Mouse (Mus musculus): ENCODE measurements around the gene St8sia6.

St8sia6 gene

DNA sequence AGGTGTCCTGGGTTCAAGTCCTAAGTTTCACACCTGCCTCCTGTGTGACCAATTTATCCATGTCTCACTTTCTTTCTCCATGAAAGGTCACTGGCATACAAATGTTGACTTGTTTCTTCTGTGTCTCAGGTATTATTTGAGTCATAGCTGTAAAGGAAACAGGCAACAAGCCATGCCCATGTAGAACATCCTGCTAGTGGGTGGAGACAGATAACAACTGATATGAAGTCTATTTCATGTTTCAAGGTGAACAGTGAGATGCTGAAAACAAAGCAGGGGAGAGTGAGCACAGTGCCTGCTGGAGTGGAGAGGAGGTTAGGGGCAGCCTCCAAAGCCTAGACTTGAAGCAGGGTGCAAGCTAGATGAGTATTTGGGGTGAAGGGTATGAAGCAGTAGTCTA lies 33.5 kb downstream of the St8sia6 start:
- no peak for DNase-seq (ENCODE audit: low read depth, low spot score)

DNA sequence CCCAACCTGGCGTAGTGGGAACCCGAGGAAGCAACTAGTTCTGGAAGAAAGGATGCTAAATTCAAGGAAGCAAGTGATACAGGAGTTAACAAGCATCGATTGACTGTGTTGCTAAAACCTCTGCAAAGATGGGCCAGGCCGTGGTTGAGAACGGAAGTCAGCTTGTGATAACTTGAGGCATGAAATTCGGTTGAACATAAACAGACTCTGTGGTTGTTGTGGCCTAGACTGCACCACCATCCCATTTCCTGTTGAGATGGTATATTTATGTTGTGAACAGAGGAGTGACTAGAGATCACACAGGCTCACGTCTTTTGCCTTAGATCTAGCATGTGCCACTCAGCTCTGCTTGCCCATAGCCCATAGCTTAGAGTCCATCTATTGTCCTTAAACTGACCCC lies 36.5 kb downstream of the St8sia6 start:
- DNase-seq (ENCODE audit: low read depth, low spot score), result no peak

DNA sequence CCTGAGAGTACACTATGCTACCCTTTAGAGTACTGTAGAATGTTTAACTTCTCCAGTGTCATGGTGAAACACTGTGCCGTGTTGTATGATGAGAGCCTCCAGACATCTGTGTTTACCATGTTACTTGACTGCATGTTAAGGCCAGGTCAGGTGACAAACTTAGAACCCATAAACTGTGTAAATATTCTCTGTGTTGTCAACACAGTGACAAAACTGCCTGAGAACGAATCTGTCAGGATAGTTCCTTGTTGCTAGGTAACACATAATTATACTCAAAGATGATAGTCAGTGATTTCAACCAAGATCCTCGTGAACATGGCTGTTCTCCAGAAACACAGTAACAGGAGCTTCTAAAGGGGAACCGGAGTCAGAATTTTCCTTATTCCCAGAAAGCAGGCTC lies 38.1 kb downstream of the St8sia6 start:
- no peak for DNase-seq (ENCODE audit: low read depth, low spot score)

DNA sequence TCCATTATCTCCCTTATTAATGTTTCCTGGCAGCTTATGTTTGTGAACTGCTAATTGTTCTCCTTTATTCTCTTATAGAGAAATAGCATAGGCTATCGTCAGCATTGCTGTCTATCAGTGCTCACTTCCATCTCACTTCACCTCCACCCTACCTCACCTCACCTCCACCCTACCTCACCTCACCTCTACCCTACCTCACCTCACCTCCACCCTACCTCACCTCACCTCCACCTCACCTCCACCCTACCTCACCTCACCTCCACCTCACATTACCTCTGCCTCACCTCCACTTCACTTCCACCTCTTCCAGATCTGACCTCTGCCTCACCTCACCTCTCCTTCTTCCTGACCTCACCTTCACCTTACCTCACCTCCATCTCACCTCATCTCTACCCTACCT lies 42.2 kb downstream of the St8sia6 start:
- no peak for DNase-seq (ENCODE audit: low read depth, low spot score)

DNA sequence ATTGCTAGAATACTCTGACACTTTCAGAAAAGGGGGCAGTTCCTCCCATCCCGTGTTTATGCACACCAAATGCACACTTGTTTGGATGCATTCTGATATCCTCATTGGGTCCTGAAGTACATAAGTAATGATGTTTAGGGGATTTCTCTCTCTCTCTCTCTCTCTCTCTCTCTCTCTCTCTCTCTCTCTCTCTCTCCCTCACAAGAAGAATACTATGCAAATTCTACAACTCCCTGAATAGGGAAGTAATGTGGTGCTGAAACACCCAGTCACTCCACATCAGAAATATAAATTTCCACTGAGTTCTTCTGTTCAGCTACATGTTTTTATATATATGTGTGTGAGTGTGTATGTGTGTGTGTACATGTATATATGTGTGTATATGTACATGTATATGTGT lies 43.1 kb downstream of the St8sia6 start:
- DNase-seq (ENCODE audit: low read depth, low spot score), result no peak

DNA sequence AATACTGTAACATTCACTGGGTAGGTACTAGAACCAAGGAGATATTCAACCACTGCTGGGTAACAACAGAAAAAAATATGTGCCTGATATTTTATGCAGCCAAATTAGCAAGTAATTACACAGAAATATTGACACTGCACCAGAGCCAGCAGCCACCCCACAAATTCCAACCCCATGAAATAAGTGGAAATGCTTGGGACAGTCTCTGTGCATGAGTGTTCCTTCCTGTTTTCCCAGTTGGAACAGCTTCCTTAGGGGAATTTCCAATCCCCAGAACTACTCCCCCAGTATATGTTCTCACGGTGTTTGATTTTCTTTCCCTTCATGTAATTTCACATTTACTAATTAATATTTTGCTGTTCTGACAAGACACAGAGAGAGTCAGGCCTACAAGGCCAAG lies 43.8 kb downstream of the St8sia6 start:
- DNase-seq (ENCODE audit: low read depth, low spot score), result no peak

DNA sequence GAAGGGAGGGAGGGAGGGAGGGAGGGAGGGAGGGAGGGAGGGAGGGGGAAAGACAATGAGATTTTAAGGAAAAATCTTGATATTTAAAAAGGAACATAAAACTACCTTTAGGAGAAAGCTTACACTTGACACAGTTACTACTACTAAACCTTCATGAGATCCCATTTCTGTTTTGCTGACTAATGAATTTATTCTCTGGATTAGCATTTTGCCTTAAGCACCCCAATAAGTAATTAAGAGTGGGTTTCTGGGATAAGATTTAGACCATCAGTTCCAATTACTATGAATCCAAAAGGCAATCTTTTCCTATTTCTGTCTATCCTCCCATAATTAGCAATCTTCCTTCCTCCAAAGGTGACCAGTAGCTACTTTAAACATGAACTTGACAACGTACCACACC lies 44.7 kb downstream of the St8sia6 start:
- no peak for DNase-seq (ENCODE audit: low read depth, low spot score)

DNA sequence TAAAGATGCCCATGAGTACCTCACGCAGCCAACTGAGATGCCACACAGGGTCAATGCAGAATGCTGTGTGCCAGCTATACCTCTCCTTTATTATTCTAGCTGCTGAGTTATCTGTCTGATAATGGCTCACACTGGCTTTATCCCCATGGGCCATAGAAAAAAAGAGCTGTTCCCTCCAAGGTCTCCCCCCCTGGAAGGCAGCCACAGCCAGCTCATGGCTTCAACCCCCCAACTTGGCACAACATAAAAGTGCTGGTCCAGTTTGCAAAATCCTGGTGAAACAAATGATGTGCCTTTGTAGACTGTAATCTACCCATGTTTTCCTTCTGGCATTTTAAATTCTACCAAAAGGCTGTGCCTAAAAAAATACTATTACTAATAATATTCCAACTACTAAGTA lies 46.3 kb downstream of the St8sia6 start:
- DNase-seq (ENCODE audit: low read depth, low spot score), result no peak

DNA sequence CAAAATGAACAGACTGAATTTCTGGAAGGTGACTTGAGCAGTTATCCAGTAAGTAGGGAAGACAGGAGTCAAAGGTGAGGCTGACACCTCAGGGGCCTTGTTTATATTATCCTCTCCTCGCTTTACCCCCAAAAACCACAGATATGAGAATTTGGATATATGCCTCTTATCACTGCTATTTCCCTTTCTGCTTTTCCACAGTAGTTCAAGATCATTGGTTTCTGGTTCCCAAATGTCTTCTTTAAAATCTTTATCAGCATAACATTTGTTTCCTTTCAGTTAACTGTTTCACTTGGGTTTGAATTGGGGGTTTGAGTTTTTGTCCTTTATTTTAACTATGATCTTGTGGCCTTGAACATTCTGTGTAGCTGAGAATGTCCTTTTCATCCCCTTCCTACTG lies 47.8 kb downstream of the St8sia6 start:
- no peak for DNase-seq (ENCODE audit: low read depth, low spot score)

DNA sequence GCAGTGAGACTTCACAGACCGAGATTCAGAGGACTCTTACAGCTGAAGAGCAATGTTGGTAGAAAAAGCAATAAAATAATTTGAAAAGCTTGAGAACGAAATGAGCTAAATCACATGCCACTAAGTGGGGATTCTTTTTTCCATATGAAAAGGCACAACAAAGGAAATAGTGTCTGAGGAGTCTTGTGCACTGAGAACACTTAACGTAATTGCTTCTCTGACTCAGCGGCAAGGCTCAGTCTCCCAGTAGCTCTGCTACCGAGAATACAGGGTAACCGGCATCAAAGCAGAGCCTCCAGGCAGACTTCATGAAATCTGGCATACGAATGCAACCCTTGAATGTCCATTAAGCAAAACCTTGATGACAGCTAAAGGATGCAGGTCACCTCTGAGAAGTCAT lies 55.2 kb downstream of the St8sia6 start:
- DNase-seq (ENCODE audit: low read depth, low spot score), result no peak

DNA sequence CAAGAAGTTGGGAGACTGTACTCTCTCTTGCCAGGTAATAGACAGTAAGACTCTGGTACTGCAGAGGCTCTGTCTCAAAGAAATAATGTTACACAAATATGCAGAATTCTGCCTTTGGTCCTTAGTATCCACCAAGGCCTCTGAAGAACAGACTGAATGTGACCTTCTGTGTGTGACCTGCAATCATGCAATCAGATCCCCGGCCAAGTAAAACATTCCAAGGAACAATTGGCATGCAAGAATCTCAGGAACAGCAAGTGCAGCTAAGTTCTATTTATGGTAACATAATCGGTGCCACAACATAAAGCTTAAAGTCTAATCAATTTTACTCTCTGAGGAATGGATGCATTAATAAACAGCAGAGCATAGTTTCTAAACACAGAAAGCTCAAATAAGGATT lies 66.0 kb downstream of the St8sia6 start:
- DNase-seq (ENCODE audit: low read depth, low spot score), result no peak

DNA sequence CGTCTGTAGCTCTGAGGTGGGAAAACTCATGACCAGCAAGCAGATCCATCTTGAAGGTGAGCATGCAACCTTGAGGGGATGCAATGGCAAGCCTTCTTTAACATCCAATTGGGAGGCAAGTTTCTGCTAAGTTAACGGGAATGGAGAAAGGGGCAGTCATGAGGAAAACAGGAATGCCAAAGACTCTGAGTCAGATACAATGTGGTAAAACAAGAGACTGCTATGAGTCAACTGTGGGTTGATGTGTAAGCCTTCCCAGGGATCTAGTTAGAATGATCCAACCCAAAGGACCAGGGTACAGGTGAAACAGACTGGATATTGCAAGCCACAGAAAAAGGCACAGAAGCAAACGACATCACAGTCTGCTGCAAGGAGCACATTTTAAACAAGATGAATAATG lies 68.3 kb downstream of the St8sia6 start:
- no peak for DNase-seq (ENCODE audit: low read depth, low spot score)

DNA sequence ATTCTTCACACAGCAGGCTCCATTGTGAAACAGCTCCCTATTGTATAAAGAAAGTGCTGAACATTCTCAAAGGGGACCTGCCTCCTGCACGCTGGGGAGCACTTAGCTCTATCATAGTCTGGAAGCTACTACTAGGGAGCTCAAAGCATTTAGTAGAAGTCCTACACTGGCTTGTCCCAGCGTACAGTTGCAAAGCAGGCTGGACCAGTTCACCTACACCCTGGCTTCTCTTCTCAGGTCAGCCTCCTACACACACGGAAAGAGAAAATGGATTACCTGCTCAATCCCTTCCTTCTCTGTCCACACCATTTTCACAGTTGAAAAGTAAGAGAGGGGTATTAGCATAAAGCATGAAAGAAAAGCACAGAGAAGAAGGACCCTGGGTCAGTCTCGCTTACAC lies 71.6 kb downstream of the St8sia6 start:
- no peak for DNase-seq (ENCODE audit: low read depth, low spot score)

DNA sequence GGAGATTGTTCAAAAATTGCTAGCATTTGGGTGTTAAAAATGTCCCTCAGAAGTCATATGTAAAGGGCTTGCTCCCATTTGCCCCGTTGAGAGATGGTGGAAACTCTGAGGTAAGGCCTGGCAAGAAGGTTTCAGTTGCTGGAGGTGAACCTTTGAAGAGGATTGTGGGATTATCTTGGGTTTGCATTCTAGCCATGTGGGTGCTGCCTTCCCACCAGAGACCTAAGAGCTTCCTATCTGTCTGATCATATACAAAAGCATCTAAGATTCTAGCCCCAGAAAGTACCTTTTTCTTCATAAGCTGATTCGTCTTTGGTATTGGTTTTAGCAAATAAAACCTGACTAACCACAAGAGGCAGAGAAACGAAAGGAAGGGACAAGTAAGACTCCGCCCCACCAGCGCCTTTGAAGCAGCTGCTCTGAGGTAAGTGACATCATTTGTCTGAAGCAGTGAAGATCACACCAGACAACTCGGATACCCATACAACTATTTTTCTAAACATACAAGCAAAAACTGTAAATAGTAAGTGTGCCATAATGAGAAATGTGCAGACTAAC lies 75.2 kb downstream of the St8sia6 start:
- DNase-seq (ENCODE audit: low read depth, low spot score), result no peak

DNA sequence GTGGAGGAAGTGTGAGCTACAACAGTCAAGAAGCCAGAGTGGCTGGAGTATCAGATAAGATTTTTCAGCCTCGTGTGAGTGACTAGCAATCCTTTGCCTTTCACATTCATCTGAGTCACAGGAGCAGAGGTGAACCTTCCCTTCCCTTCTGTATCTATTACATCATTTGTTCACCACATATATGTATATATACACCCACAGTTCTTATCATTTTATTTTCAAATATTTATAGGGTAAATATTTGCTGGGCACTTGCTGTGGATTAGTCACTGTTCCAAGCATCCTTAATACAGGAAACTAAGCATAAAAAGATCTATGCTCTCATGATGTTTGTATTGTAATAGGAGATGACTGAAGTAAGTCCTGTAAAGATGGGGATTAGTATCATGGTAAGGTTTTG lies 85.1 kb downstream of the St8sia6 start:
- DNase-seq (ENCODE audit: low read depth, low spot score), result no peak

DNA sequence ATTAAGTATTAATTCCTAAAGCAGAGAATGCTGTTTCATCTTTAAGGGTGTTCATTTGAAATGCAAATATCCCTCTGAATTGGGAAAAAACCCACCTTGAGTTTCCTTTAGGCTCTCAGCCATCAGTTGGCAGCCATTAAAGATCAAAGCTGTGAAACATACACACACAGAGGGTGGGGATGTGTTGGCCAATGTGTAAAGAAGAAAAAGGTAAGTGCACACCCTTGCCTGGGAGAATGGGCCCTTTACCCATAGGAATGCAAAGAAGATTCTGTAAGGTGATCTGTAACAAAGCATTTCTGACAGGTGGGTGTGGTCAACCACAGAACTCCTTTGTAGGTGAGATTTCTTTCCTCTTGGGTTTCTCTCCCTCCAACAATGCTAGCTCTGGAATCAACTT lies 96.3 kb downstream of the St8sia6 start:
- DNase-seq (ENCODE audit: low read depth, low spot score), result no peak

DNA sequence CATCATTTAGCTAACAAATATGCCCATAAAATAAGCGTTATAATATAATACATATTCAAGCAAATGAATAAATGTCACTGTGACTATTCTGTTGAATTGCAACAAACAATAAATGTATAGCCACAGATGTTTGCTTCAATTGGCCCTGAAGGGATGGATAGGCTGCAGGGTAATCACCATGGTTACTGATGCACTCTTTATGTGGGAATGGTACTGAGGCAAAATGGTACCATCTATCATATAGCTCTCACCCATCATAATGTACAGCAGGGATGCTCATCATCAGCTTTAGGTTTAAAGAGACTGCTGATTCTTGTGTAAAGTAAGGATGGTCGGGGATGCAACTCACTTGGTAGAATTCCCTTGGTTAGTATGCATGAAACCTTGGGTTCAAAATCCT lies 99.4 kb downstream of the St8sia6 start:
- no peak for DNase-seq (ENCODE audit: low read depth, low spot score)

DNA sequence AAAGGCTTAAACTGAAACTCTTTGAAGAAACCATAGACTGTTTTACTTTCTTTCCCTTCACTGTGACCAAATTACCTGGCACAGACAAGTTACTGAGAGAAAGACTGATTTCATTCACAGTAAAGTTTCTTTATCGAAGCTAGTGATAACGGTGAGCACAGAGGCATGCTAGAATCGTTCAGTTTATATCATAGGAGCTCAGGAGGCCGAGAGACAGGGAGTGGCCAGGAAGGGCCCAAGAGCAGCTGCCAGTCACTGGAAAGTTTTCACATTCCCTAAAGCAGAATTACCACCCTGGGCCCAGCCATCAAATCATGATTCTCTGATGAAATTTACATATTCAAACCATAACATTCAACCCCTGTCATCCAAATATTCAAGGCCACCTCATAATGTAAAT lies 109.5 kb downstream of the St8sia6 start:
- DNase-seq (ENCODE audit: low read depth, low spot score), result no peak

DNA sequence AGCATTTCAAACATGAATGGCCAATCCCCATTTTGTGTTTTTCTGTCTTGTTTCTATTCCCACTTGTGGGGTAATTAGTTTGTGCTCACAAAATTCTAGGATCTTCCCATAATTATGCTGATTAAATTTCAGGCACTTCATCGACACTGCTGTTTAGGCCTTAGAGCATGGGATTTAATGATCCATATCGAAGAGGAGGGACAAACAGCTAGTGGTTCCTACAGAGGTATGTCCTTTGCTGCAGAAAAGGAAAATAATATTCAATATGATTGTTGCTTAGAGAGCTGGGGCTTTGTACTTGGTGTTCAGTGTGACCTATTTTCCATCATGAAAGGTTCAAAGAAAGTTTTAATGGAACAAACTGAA lies 110.7 kb downstream of the St8sia6 start:
- no peak for DNase-seq (ENCODE audit: low read depth, low spot score)

DNA sequence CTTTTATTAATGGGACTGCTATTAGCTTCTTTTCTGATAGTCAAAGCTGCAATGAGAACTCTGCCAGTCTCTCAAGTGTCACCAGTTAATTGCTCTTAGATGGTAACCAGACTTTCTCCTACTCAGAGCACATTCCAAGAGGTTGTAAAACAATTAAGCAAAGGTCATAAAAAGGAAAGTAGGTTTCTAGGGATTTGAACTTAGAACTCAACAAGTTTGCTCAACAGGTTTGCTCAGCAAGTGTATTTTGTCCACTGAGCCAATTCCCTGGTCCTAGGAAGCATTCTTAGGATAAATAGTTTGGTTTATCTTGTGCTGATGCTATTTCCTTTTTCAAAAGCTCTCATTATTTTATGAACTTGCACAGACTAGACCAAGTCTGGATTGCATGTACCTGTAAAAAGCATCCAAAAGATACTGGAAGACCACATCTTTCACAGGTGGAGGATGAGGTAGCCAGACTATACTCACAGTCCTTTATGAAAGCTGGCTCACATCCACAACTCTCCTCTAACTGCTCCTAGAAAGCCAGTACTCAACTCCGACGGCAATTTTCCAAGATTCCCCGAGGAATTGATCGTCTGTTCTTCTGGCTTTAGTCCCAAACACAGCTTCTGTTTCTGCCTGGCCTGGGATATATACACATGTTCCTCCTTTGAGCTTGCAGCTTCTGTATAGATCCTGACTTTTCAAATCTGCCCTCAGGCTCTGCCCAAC lies 111.2 kb downstream of the St8sia6 start:
- no peak for DNase-seq (ENCODE audit: low read depth, low spot score)

DNA sequence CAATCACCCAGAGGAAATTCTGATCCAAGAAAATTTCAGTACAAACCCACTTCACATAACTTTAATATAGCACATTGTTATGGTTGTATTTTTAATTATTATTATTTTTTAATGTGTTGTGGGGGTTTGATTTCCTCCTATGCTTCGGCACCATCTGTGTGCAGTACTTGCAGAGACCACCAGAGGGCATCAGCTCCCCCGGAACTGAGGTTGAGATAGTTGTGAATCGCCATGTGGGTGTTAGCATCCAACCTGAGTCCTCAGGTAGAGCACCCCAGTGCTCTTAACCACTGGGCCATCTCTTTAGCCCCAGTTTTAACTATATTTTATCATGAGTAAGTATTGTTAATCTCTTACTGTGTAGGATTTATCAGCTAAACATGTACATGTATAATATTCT lies 120.9 kb downstream of the St8sia6 start:
- no peak for DNase-seq (ENCODE audit: low read depth, low spot score)

DNA sequence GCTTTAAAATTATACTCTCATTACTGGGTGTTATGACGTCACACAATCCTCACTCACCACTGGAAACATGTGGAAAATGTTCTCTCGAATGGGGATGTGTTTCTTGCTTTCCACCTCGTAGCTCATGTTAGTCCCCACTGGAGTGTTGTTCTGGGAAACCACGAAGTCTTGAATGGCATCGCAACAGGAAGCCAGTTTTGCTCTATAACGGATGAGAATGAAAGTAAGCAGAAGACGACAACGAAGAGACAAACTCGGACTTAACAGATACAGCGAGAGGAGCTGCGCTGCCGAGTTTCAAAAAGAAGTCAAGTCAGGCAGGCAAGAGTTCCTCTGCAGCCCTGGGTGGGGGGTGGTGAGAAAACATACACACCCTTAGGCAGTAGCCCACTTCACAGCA lies 121.4 kb downstream of the St8sia6 start:
- DNase-seq (ENCODE audit: low read depth, low spot score), result no peak

DNA sequence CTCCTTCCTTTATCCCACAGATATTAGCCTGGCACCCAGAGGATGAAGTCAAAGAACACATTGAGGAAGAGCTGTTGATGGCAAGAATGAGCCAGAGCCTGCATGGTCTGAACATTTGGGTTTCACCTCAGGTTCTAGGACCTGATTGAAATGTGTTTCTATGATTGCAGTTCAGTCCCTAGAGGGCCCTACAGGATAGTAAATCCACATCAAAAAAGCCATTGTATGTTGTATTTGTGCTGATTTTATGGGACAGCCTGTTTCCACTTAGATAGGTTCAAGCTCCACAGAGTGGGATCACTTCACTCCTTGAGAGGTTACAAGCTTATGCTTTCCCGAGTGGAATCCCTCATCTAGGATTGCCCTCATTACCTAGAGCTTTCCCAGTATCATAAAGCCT lies 159.0 kb downstream of the St8sia6 start:
- no peak for DNase-seq (ENCODE audit: low read depth, low spot score)

Measured in retina, adult 2 months (tissue).